Mouse (Mus musculus) heart, embryonic 11.5 days (tissue): ENCODE results near the gene Jup. TPM values are rescaled to one million over a fixed set of nuclear protein-coding genes. Genes with fewer than 3 reads are reported as not detected.
"Not testable (repeated sequence)": the region's sequence is repeated elsewhere in the genome, so short reads cannot be mapped to it uniquely, and the experiment has no call there.

ENCODE experiments used
- ATAC-seq: fragments of 200-750 bp; cut with Nextera tagmentation; replicated peaks from 2 replicates; pipeline ENCODE4 v1.8.0; 2017; ENCODE audit warnings: moderate library complexity; ENCODE audit not compliant: insufficient number of reproducible peaks, low FRiP score, low TSS enrichment
- H3K27ac ChIP-seq: fragments of 300-500 bp; sonication (generic); 2 replicates; pipeline ENCODE4 v1.5.1; 2014; ENCODE audit warnings: mild to moderate bottlenecking, low read depth, low read length
- H3K27me3 ChIP-seq: fragments of 300-500 bp; sonication (generic); 2 replicates; pipeline ENCODE4 v1.6.1; 2014; ENCODE audit warnings: mild to moderate bottlenecking, low read length, mixed read lengths; ENCODE audit not compliant: control insufficient read depth, insufficient read depth
- H3K36me3 ChIP-seq: fragments of 300-500 bp; sonication (generic); 2 replicates; pipeline ENCODE4 v1.6.1; 2014; ENCODE audit warnings: mild to moderate bottlenecking, low read length, moderate library complexity, mixed read lengths; ENCODE audit not compliant: control insufficient read depth, insufficient read depth
- H3K4me1 ChIP-seq: fragments of 300-500 bp; sonication (generic); 2 replicates; pipeline ENCODE4 v1.6.1; 2014; ENCODE audit warnings: low read length; ENCODE audit not compliant: control insufficient read depth, insufficient read depth
- H3K4me2 ChIP-seq: fragments of 300-500 bp; sonication (generic); 2 replicates; pipeline ENCODE4 v1.6.1; 2014; ENCODE audit warnings: mild to moderate bottlenecking, moderate library complexity
- H3K4me3 ChIP-seq: fragments of 300-500 bp; sonication (generic); 2 replicates; pipeline ENCODE4 v1.5.1; 2014; ENCODE audit warnings: low read depth, low read length
- H3K9ac ChIP-seq: fragments of 300-500 bp; sonication (generic); 2 replicates; pipeline ENCODE4 v1.6.1; 2014; ENCODE audit warnings: mild to moderate bottlenecking, low read depth, low read length, moderate library complexity
- H3K9me3 ChIP-seq: fragments of 300-500 bp; sonication (generic); replicated peaks from 2 replicates; pipeline ENCODE4 v1.6.1; 2016; ENCODE audit warnings: low read length; ENCODE audit not compliant: control insufficient read depth
- WGBS: fragments of 180-500 bp; shearing (Covaris S2); extraction: QIAGEN DNeasy Blood & Tissue Kit; methylation state at CpG from one replicate; pipeline ENCODE4 v1.1.7; 2014; ENCODE audit not compliant: insufficient replicate concordance; 5-methylcytosine and 5-hydroxymethylcytosine counted together
- polyA plus RNA-seq: library from polyadenylated mRNA; unstranded; fragments of >200 nt; fragmentation: Nextera tagmentation; extraction: Ambion mirVana; gene quantifications from 2 replicates; pipeline ENCODE4 v1.2.1, GENCODE M21; 2014

Jup gene
- polyA plus RNA-seq, 1 experiment from 2014 or later = 72.2 TPM

DNA sequence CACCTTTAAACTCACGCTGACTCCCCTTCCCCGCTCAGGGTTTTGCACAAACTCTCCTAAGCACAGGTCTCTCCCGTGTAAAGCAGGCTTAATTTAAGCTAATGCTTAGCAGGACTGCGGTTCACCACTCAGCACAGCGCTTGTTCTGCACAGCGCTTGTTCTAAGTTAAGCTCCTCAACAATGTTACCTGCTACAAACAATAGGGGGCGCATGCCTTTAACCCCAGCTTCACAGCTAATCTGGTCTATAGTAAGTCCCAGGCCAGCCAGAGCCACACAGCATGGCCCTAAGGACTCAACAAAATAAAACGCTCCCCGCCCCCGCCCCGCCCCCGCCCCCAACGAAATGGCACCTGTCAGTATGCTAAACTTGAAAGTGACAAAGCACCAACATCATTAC lies 36.5 kb downstream of the Jup start:
- H3K9ac ChIP-seq, H3K4me2 ChIP-seq, H3K36me3 ChIP-seq, H3K4me3 ChIP-seq, H3K27ac ChIP-seq, H3K4me1 ChIP-seq, H3K9me3 ChIP-seq, ATAC-seq: not testable (repeated sequence)
- WGBS = no CpG with 5 or more reads among the region's 13 CpGs
- peaks cover 30% of the 10 kb centered on the region for H3K27me3 ChIP-seq

DNA sequence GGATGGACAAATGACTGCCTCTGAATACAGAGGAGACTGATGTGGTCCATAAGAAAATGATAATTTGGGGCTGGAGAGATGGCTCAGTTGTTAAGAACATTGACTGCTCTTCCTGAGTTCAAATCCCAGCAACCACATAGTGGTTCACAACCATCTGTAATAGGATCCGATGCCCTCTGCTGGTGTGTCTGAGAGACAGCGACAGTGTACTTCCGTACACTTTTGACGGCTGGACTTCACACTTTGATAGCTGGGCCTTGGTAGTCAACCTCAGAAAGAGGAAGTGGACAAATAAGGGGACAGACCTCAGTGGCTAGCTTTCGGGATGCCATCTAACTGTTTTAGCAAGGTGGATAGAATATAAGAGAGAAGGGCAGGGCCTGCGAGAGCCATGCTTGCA lies 37.4 kb downstream of the Jup start:
- no peak overlapping the region for H3K4me2 ChIP-seq
- no peak for ATAC-seq
- H3K27ac ChIP-seq = no peak overlapping the region
- no peak overlapping the region for H3K4me3 ChIP-seq
- H3K9ac ChIP-seq = no peak overlapping the region
- WGBS = 76% methylated on average over 6 of the region's 6 CpGs
- peaks cover 33% of the 10 kb centered on the region for H3K27me3 ChIP-seq
- H3K36me3 ChIP-seq = no peaks in the 10 kb centered on the region
- H3K4me1 ChIP-seq = 0 out of 2 replicates have a peak, but pooled peaks cover 1% of the 10 kb centered on the region
- H3K9me3 ChIP-seq = no peaks in the 10 kb centered on the region

DNA sequence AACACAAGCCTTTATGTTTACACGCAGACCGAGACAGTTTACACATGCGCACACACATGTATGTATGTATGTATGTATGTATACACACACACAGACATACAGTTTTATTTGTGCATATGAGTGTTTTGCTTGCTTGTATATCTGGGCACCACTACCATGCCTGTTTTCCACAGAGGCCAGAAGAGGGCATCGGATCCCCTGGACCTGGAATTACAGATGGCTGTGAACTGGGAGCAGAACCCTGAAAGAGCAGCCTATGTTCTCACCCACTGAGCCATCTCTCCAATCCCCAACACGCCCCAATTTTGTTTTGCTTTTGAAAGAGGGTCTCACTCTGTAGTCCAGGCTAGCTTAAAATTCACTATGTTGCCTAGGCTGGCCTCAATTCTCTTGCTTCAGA lies 40.2 kb downstream of the Jup start:
- H3K4me1 ChIP-seq = peaks cover 6% of the 10 kb centered on the region; the same call in 1 of the 2 replicates
- H3K9ac ChIP-seq = no peak overlapping the region
- no peaks in the 10 kb centered on the region for H3K36me3 ChIP-seq
- H3K27me3 ChIP-seq = peaks cover 59% of the 10 kb centered on the region
- H3K9me3 ChIP-seq = no peaks in the 10 kb centered on the region
- 49% methylated on average over 5 of the region's 5 CpGs for WGBS
- no peak overlapping the region for H3K4me3 ChIP-seq
- H3K27ac ChIP-seq = no peak overlapping the region
- no peak overlapping the region for H3K4me2 ChIP-seq
- ATAC-seq = no peak

DNA sequence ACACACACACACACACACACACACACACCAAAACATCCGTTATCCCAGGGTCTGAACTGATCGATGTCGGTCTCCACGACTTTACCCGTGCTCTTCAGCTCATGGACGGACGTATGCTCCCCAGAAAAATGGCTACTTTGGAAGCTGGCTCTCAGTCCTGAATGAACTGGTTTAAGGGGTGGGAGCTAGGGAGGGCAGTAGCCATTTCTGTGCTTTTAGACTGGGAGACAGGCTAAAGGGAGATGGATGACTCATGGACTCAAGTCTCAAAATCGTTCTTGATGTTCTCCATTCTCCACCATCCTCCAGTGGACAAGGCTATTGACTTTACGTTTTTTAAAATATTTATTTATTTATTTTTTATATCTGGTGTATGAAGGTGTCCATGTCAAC lies 40.7 kb downstream of the Jup start:
- Histone ChIP-seq H3K9me3 (no peaks in the 10 kb centered on the region), H3K4me3 (peak overlapping the region; percentile 70), H3K4me1 (peaks cover 12% of the 10 kb centered on the region), H3K27ac (no peak overlapping the region), H3K36me3 (no peaks in the 10 kb centered on the region), H3K9ac (peak overlapping the region; percentile 76; the same call in 1 of the 2 replicates), H3K4me2 (peak overlapping the region; percentile 100), H3K27me3 (peaks cover 59% of the 10 kb centered on the region)
- WGBS = 21% methylated on average over 9 of the region's 9 CpGs
- no peak for ATAC-seq

DNA sequence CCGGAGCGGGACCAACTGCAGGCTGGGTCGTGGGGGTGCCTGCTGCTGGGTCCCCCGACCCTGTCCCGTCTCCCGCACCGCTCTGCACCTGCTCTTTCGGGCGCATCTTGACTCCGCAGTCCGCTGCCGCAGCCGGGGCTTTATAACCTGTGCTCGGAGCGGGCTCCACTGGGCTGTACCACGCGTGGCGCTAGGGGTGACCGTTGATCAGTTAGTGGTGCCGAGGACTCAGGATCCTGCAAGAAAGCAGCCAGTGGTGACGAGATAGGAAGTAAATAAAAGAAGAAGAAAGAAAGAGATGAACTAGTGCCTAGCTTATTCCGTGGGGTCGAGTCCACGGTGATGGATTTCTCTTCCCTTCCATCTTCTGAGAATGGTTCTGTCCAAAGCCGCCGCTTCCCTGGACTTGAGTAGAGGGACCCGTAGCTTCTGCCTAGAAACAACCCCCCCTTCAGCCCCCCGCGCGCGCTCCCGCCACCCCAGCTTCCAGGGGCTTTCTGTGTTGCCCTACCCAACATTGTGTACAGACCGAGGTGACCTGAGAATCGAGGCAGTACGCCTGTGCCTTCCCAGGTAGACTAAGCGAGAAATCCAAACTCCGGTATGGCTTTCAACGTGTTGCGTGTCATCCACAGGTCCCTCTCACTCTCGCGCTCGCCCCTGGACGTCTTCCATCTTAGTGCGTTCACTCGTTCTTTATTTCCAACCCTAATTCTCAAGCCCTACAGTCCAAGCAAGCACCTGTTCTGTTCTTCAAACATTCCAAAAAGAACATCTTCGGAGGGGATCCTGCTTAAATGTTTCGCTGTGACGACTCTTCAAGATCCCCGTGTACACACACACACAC lies 41.4 kb downstream of the Jup start, which contains the start of gene Hap1:
Gene Hap1, minus strand, starts transcription at position 157 of the 847 bp plus-strand sequence.
- WGBS = 3% methylated on average over 49 of the region's 49 CpGs
- peaks cover 14% of the 10 kb centered on the region for H3K4me1 ChIP-seq
- H3K36me3 ChIP-seq = no peaks in the 10 kb centered on the region
- ATAC-seq = 0 out of 2 replicates have a peak, but pooled peaks have one; percentile 23
- peaks cover 59% of the 10 kb centered on the region for H3K27me3 ChIP-seq
- peak within 1 kb of the TSS; percentile 100 for H3K4me2 ChIP-seq
- H3K27ac ChIP-seq = no peak within 1 kb of the TSS
- H3K9ac ChIP-seq = peak within 1 kb of the TSS; percentile 76
- peak within 1 kb of the TSS; percentile 70 for H3K4me3 ChIP-seq
- H3K9me3 ChIP-seq = no peaks in the 10 kb centered on the region

- ATAC-seq = no peak; the same call in 1 of the 2 replicates
- Histone ChIP-seq H3K4me3 (peak overlapping the region; percentile 70), H3K36me3 (no peaks in the 10 kb centered on the region), H3K27ac (no peak overlapping the region), H3K4me2 (peak overlapping the region; percentile 100), H3K9ac (peak overlapping the region; percentile 76), H3K4me1 (peaks cover 14% of the 10 kb centered on the region), H3K27me3 (peaks cover 58% of the 10 kb centered on the region), H3K9me3 (no peaks in the 10 kb centered on the region)
- WGBS = 2% methylated on average over 51 of the region's 54 CpGs
These were observed 42.2 kb downstream of the Jup start for GRCm38 (mm10) chr11:100355151-100355951.

GRCm38 (mm10) chr11:100352076-100352857 lies 45.3 kb downstream of the Jup start:
- Histone ChIP-seq H3K4me2 (no peak overlapping the region), H3K27ac (no peak overlapping the region), H3K4me1 (peaks cover 14% of the 10 kb centered on the region), H3K36me3 (no peaks in the 10 kb centered on the region), H3K4me3 (no peak overlapping the region), H3K9ac (0 out of 2 replicates have a peak overlapping the region, but pooled peaks have one; percentile 39), H3K9me3 (no peaks in the 10 kb centered on the region), H3K27me3 (peaks cover 36% of the 10 kb centered on the region)
- no peak for ATAC-seq
- 21% methylated on average over 10 of the region's 10 CpGs for WGBS

DNA sequence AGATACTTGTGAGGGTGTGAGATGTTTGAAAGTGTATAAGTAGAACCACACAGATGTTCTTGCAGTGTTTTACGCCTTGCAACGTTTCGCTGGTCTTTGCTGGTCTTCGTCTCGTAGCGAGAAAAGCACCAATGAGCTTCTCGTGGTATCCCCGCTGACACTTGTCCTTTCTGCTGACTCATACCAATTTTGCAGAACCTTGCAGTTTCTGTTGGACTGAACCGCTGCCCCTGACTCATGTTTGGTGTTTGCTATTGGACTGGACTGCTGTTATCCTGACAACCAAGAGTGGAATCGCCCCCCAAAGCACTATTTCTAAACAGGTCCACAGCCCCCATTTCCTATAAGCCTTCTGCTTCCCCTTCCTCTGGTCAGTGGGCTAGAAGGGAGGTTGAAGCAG lies 53.3 kb downstream of the Jup start:
- H3K4me2 ChIP-seq = no peak overlapping the region
- H3K27ac ChIP-seq = no peak overlapping the region
- 87% methylated on average over 10 of the region's 10 CpGs for WGBS

More for the DNA sequence above, 53.3 kb downstream of the Jup start:
- H3K9ac ChIP-seq = no peak overlapping the region
- H3K4me1 ChIP-seq = no peaks in the 10 kb centered on the region
- ATAC-seq = no peak
- H3K9me3 ChIP-seq = no peaks in the 10 kb centered on the region
- H3K4me3 ChIP-seq = no peak overlapping the region
- no peaks in the 10 kb centered on the region for H3K27me3 ChIP-seq
- H3K36me3 ChIP-seq = no peaks in the 10 kb centered on the region
